Mouse (Mus musculus): Measurements from ENCODE around the gene Car3.

GRCm38 (mm10) chr3:14819844-14820504, 43.3 kb upstream of the Car3 start:
- no peak for TF ChIP-seq CTCF (IDR thresholded peaks at IDR 0.05; ENCODE audit: control insufficient read depth, insufficient read depth, insufficient read length)
- no peak for TF ChIP-seq MYOD1 (IDR thresholded peaks at IDR 0.05; ENCODE audit: control insufficient read depth, insufficient read length, low read depth)
- no peak for TF ChIP-seq MAX (IDR thresholded peaks at IDR 0.05)
